Mouse (Mus musculus) C2C12 (cell line): ENCODE data around the gene Gm5726. TPM values are rescaled to one million over a fixed set of nuclear protein-coding genes. Genes with fewer than 3 reads are reported as not detected.
"Not testable (repeated sequence)": the region's sequence is repeated elsewhere in the genome, so short reads cannot be mapped to it uniquely, and the experiment has no call there.

Source experiments
- H3K27me3 ChIP-seq: one replicate; pipeline ENCODE4 v1.6.1; 2011; ENCODE audit not compliant: control insufficient read depth, insufficient read depth, insufficient read length
- H3K36me3 ChIP-seq: one replicate; pipeline ENCODE4 v1.6.1; 2011; ENCODE audit not compliant: control insufficient read depth, insufficient read depth
- H3K4me3 ChIP-seq: one replicate; pipeline ENCODE4 v1.5.1; 2011; ENCODE audit warnings: mild to moderate bottlenecking, control low read depth; ENCODE audit not compliant: poor library complexity, insufficient read depth, severe bottlenecking
- H3K79me2 ChIP-seq: one replicate; pipeline ENCODE4 v1.6.1; 2011; ENCODE audit not compliant: control insufficient read depth, insufficient read depth
- H3K79me3 ChIP-seq: one replicate; pipeline ENCODE4 v1.6.1; 2011; ENCODE audit warnings: low read depth, control low read depth
- H3ac ChIP-seq: one replicate; pipeline ENCODE3; 2011; ENCODE audit warnings: low read depth; ENCODE audit not compliant: control insufficient read depth, insufficient read length
- long read RNA-seq, 2 experiments: library from polyadenylated mRNA; unstranded; transcript quantifications; one replicate each; pipeline ENCODE4 v2.0.0; 2019 to 2020
- polyA plus RNA-seq: library from polyadenylated mRNA; unstranded; fragments of >200 nt; fragmentation: generic; extraction: Trizol; gene quantifications from one replicate; pipeline ENCODE4 v1.2.1, GENCODE M21; 2012; ENCODE audit warnings: missing spikeins

Gene Gm5726
- not detected for polyA plus RNA-seq
- long read RNA-seq, experiment 1: 0 reads
- long read RNA-seq, experiment 2: 0 reads

- not testable (repeated sequence) for H3K79me2 ChIP-seq, H3K36me3 ChIP-seq, H3K4me3 ChIP-seq, H3ac ChIP-seq, H3K27me3 ChIP-seq, H3K79me3 ChIP-seq
These were observed at the start of gene Gm5726 for GRCm38 (mm10) chr7:20545657-20546056. TSS of gene Gm5726 (minus strand) at chr7:20545757.

GRCm38 (mm10) chr7:20576141-20576540, 30.6 kb upstream of the Gm5726 start, which contains the start of gene Gm4141:
TSS of gene Gm4141 (minus strand) at chr7:20576241.
- not testable (repeated sequence) for H3K36me3 ChIP-seq, H3K27me3 ChIP-seq, H3K4me3 ChIP-seq, H3K79me3 ChIP-seq, H3ac ChIP-seq, H3K79me2 ChIP-seq

GRCm38 (mm10) chr7:20533537-20533936, 12.0 kb downstream of the Gm5726 start, which contains the start of gene Vmn1r104:
TSS of gene Vmn1r104 (plus strand) at chr7:20533837.
- H3K79me2 ChIP-seq, H3K36me3 ChIP-seq, H3K79me3 ChIP-seq, H3ac ChIP-seq, H3K27me3 ChIP-seq, H3K4me3 ChIP-seq: not testable (repeated sequence)

DNA sequence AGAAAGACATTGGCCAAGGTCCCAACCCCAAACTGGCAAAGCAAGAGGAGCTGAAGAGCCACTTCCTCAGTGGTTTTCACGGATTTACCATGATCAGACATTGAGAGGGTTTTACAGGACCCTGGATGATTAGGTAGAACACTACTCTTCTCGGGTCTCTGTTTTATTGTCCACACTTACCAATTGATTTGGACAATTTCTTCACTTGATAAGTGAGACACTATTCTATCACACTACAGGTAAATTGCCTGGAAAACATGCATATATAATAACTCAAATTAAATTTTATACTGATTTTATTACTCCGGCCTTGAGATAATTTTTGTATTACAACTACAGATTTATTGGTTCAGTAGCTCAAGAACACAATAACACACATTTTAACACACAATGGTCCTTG, 35.1 kb downstream of the Gm5726 start, which contains the start of gene Vmn1r103:
Vmn1r103 (minus strand) TSS at position 101 of the 400 bp plus-strand sequence.
- H3ac ChIP-seq, H3K79me3 ChIP-seq, H3K27me3 ChIP-seq, H3K79me2 ChIP-seq, H3K4me3 ChIP-seq, H3K36me3 ChIP-seq: not testable (repeated sequence)

Other genes starting within 250 kb of the Gm5726 start
- gene Gm4133, start 211.7 kb downstream of the Gm5726 start, polyA plus RNA-seq: not detected
- not detected for gene Gm5728, start 170.3 kb downstream of the Gm5726 start, polyA plus RNA-seq
- not detected for gene Vmn1r100, start 127.8 kb downstream of the Gm5726 start, polyA plus RNA-seq
- gene Vmn1r101, start 103.2 kb downstream of the Gm5726 start, polyA plus RNA-seq: not detected
- gene Gm10670, start 70.8 kb downstream of the Gm5726 start, polyA plus RNA-seq: not detected
- gene Vmn1r103, start 35.2 kb downstream of the Gm5726 start, polyA plus RNA-seq: not detected
- gene Vmn1r104, start 11.9 kb downstream of the Gm5726 start, polyA plus RNA-seq: not detected
- gene Gm4141, start 30.5 kb upstream of the Gm5726 start, polyA plus RNA-seq: not detected
- not detected for gene Gm4513, start 53.3 kb upstream of the Gm5726 start, polyA plus RNA-seq
- gene Vmn1r107, start 123.2 kb upstream of the Gm5726 start, polyA plus RNA-seq: not detected
- gene Vmn1r111, start 157.5 kb upstream of the Gm5726 start, polyA plus RNA-seq: not detected
- not detected for gene Gm10668, start 184.9 kb upstream of the Gm5726 start, polyA plus RNA-seq
- gene Vmn1r112, start 225.4 kb upstream of the Gm5726 start, polyA plus RNA-seq: not detected
- not detected for gene Vmn1r113, start 241.5 kb upstream of the Gm5726 start, polyA plus RNA-seq